Mouse (Mus musculus): Measurements from ENCODE around the gene Napb. TPM values are rescaled to one million over a fixed set of nuclear protein-coding genes. Genes with fewer than 3 reads are reported as not detected.
"Not testable (repeated sequence)": the region's sequence is repeated elsewhere in the genome, so short reads cannot be mapped to it uniquely, and the experiment has no call there.

Gene Napb
- 0.50 and 0.63 TPM in 2 replicates for polyA plus RNA-seq (2012; rRNA removed)

DNA sequence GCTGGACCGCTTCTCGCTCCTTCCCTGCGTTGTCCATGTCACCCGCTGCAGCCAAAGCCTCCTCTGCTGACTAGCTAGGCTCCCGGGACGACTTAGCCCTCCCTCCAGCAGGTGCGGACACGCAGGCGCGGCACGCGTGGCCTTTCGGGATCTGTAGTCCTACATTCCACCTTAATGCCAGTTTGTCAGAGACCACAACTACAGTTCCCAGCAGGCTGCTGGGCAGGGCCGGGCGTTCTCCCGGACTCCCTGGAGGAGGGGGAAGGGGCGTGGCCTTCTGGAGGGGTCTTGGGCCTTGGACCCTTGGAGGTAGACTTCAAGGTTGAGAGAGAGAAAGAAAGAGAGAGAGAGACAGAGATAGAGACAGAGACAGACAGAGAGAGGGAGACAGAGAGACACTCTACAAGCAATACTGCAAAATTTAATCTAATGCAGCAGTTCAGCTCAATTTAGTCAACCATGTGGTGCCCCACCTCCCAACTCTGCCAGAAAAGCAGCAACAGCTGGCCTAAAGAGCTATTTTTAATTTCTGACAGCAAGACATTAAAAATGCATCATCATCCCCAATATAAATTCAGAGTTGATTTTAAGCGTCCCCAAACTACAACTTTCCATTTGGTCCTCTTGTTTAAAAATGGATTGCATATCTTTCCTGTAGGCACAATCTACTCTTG lies at the start of gene Napb:
Gene Napb, minus strand, starts transcription at position 141 of the 674 bp plus-strand sequence.
- TF ChIP-seq CTCF (IDR thresholded peaks at IDR 0.05; ENCODE audit: borderline replicate concordance, control insufficient read depth, extremely low read depth, insufficient read depth, low read length, poor library complexity), result no peak
- no peak within 1 kb of the TSS for H3K27ac ChIP-seq (ENCODE audit: control insufficient read depth, insufficient read depth, low read length)

DNA sequence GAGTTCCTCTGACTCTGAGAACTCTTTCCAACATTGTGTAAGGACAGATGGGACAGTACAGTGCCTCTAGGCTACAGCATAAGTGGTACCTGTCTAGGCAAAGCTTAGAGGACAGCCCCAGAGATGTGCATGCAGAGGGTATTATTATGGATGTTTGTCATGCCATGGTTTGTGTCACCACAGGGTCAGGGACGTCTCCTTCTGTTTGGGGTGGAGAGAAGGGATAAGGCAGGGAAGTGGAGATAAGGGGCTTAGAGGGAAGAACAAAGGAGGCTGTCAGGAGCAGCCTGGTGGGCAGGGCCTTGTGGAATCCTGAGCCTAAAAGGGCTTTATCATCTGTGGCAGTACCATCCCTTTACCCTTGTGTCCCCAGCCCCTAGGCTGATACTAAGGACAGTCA lies 49.4 kb upstream of the Napb start, which contains the start of gene 8030411F24Rik:
Gene 8030411F24Rik, plus strand, starts transcription at position 301 of the 400 bp plus-strand sequence.
- Histone ChIP-seq H3K27ac (ENCODE audit: control insufficient read depth, insufficient read depth, low read length) (no peak within 1 kb of the TSS), H3K4me1 (replicated peaks; ENCODE audit: control insufficient read depth, insufficient read depth, low read length) (no peaks in the 10 kb centered on the region), H3K36me3 (ENCODE audit: control insufficient read depth, insufficient read depth, low read length) (no peaks in the 10 kb centered on the region), H3K27me3 (ENCODE audit: control insufficient read depth, insufficient read depth, low read length) (no peaks in the 10 kb centered on the region), H3K4me3 (ENCODE audit: control insufficient read depth, insufficient read depth, low read length) (no peak within 1 kb of the TSS)
- TF ChIP-seq POLR2A (IDR thresholded peaks at IDR 0.05; ENCODE audit: control insufficient read depth, extremely low read depth, insufficient read depth, low read length, poor library complexity) (no peak), CTCF (IDR thresholded peaks at IDR 0.05; ENCODE audit: borderline replicate concordance, control insufficient read depth, extremely low read depth, insufficient read depth, low read length, poor library complexity) (no peak)
- 55% methylated on average over 1 of the region's 1 CpGs for WGBS
- no peak for DNase-seq

More for the DNA sequence above, at the start of gene Napb:
- Histone ChIP-seq H3K36me3 (ENCODE audit: control insufficient read depth, insufficient read depth, low read length) (no peaks in the 10 kb centered on the region), H3K4me1 (replicated peaks; ENCODE audit: control insufficient read depth, insufficient read depth, low read length) (peaks cover 6% of the 10 kb centered on the region), H3K4me3 (ENCODE audit: control insufficient read depth, insufficient read depth, low read length) (peak within 1 kb of the TSS; percentile 74), H3K27me3 (ENCODE audit: control insufficient read depth, insufficient read depth, low read length) (no peaks in the 10 kb centered on the region; the same call in 1 of the 2 replicates)
- 6% methylated on average over 18 of the region's 18 CpGs for WGBS
- DNase-seq, result peak; percentile 84

DNA sequence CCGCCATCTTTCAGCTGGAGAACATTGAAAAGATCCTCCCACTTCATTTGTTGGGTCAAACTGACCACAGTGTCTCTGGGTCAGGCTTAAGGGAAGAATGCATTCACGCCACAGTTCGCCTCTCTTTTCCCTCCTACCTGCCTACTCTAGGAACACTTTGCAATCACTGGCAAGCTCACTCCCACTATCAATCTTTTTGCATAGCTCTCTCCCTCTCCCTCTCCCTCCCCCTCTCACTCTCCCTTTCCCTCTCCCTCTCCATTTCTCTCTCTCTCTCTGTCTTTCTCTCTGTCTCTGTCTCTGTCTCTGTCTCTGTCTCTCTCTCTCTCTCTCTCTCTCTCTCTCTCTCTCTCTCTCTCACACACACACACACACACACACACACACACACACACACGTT lies 39.1 kb upstream of the Napb start, which contains the start of gene Cst11:
Gene Cst11, minus strand, starts transcription at position 101 of the 400 bp plus-strand sequence.
- WGBS, result 88% methylated on average over 4 of the region's 4 CpGs
- not testable (repeated sequence) for H3K27ac ChIP-seq (ENCODE audit: control insufficient read depth, insufficient read depth, low read length); H3K4me1 ChIP-seq (replicated peaks; ENCODE audit: control insufficient read depth, insufficient read depth, low read length); DNase-seq; H3K27me3 ChIP-seq (ENCODE audit: control insufficient read depth, insufficient read depth, low read length); H3K4me3 ChIP-seq (ENCODE audit: control insufficient read depth, insufficient read depth, low read length); H3K36me3 ChIP-seq (ENCODE audit: control insufficient read depth, insufficient read depth, low read length)

DNA sequence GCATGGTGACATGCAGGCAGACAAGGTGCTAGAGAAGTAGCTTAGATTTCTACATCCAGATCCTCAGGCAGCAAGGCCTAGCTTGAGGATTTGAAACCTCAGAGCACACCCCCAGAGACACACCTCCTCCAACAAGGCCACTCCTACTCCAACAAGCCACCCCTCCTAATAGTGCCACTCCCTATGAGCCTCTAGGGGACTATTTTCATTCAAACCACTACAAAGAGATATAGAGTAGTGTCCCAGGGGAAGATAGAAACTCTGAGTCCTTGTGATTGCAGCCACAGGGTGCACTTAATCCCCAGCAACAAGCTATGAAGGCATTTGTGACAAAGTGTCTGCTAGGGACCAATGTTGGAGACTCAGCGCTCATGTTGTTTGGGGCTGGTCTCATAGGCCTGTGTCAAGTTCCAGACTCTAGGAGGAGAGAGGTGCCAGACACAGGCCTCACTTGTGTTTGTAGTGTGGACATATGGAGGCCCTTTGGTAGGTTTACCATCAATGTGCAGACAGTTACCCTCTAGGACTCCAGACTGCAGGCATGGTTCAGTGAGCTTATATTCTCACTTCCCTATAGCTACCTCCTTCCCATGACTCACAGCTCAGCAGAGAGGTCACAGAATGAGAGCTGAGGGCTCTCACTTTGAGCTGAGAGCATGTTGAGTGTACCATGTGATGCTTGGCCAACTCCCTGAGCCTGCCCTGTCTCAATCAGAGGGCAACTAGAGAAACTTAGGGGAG lies 31.6 kb upstream of the Napb start:
- no peaks in the 10 kb centered on the region for H3K27me3 ChIP-seq (ENCODE audit: control insufficient read depth, insufficient read depth, low read length)
- TF ChIP-seq CTCF (IDR thresholded peaks at IDR 0.05; ENCODE audit: borderline replicate concordance, control insufficient read depth, extremely low read depth, insufficient read depth, low read length, poor library complexity), result no peak
- no peak for DNase-seq
- no peaks in the 10 kb centered on the region for H3K36me3 ChIP-seq (ENCODE audit: control insufficient read depth, insufficient read depth, low read length)
- 97% methylated on average over 1 of the region's 1 CpGs for WGBS
- no peak overlapping the region for H3K27ac ChIP-seq (ENCODE audit: control insufficient read depth, insufficient read depth, low read length)
- H3K4me1 ChIP-seq (replicated peaks; ENCODE audit: control insufficient read depth, insufficient read depth, low read length), result no peaks in the 10 kb centered on the region
- no peak overlapping the region for H3K4me3 ChIP-seq (ENCODE audit: control insufficient read depth, insufficient read depth, low read length)

DNA sequence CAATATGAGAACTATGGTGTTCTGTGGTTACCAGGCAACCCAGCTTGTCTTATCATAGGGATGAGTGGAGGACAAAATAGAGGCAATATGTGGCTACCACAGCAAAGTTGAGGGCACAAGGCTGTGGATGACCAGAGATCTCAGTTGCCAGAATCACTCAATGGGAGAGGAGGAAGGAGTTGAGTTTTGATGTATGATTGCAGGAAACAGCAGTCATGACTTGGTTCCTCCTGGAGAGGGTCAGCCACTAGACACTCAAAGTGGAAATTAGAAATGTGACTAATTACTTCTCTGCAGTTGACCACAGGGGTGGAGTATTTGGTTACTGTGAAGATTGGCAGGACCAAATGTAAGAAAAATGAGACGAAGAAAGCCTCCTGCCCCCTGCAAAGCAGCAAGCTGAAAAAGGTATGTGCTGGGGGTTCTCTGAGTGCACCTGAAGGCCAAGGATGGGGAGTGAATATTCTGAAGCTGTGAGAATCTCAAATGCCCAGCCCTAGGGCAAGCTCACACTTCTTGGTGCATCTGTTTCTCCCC lies 22.1 kb upstream of the Napb start:
- no peak overlapping the region for H3K4me3 ChIP-seq (ENCODE audit: control insufficient read depth, insufficient read depth, low read length)

DNA sequence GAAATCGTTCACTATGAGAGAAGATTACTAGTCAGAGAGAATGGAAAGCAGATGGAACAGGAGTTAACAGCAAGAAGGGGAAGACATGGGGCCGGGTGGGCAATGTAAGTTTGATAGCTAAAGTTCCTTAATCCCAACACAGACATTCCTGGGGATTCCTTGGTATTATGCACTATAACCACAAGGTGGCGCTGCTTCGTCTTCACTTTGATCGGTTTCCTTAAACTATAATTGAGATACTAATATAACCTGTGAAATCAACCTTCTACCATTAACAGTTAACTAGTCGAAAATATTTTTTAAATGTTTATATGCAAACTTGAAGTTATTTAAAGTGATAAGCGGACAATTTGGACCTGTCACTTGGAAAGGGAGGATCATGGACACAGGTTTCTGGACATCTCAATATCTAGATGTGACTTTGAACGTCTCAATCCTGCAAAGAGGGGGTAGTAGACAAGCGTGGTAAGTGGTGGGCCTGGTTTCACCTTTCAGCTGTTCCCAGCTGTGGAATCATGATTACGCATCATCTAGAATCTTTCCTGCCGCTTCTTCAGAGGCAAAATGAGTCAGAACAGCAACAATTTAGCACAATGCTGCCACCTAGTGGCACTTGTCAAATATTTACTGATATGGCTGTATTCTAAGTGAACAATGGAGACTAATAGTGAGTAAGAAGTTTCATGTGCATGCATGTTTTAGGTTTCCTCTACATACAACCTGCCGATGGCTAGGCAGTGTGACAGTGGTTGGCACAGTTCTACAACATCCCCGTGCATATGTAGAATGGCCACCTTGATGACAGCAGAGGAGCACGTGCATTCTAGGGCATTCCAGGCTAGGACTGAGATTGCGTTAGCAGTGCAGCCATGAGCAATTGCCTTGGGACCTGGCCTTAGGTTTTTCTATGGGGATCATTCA lies 19.9 kb upstream of the Napb start:
- Histone ChIP-seq H3K27me3 (ENCODE audit: control insufficient read depth, insufficient read depth, low read length) (no peaks in the 10 kb centered on the region), H3K4me1 (replicated peaks; ENCODE audit: control insufficient read depth, insufficient read depth, low read length) (no peaks in the 10 kb centered on the region), H3K27ac (ENCODE audit: control insufficient read depth, insufficient read depth, low read length) (no peak overlapping the region), H3K36me3 (ENCODE audit: control insufficient read depth, insufficient read depth, low read length) (no peaks in the 10 kb centered on the region), H3K4me3 (ENCODE audit: control insufficient read depth, insufficient read depth, low read length) (no peak overlapping the region)
- peak; percentile 65 for DNase-seq
- 18% methylated on average over 15 of the region's 15 CpGs for WGBS
- no peak for TF ChIP-seq POLR2A (IDR thresholded peaks at IDR 0.05; ENCODE audit: control insufficient read depth, extremely low read depth, insufficient read depth, low read length, poor library complexity)
- no peak for TF ChIP-seq CTCF (IDR thresholded peaks at IDR 0.05; ENCODE audit: borderline replicate concordance, control insufficient read depth, extremely low read depth, insufficient read depth, low read length, poor library complexity)

More for the DNA sequence above, 22.1 kb upstream of the Napb start:
- no peaks in the 10 kb centered on the region for H3K4me1 ChIP-seq (replicated peaks; ENCODE audit: control insufficient read depth, insufficient read depth, low read length)
- no peaks in the 10 kb centered on the region for H3K27me3 ChIP-seq (ENCODE audit: control insufficient read depth, insufficient read depth, low read length)
- WGBS, result 19% methylated on average over 1 of the region's 1 CpGs
- H3K36me3 ChIP-seq (ENCODE audit: control insufficient read depth, insufficient read depth, low read length), result no peaks in the 10 kb centered on the region
- TF ChIP-seq CTCF (IDR thresholded peaks at IDR 0.05; ENCODE audit: borderline replicate concordance, control insufficient read depth, extremely low read depth, insufficient read depth, low read length, poor library complexity) (no peak), POLR2A (IDR thresholded peaks at IDR 0.05; ENCODE audit: control insufficient read depth, extremely low read depth, insufficient read depth, low read length, poor library complexity) (no peak)
- no peak overlapping the region for H3K27ac ChIP-seq (ENCODE audit: control insufficient read depth, insufficient read depth, low read length)
- DNase-seq, result no peak
